Mouse (Mus musculus) embryonic facial prominence, embryonic 10.5 days (tissue): Measurements from ENCODE around the gene Hist3h2ba. TPM values are rescaled to one million over a fixed set of nuclear protein-coding genes. Genes with fewer than 3 reads are reported as not detected.
A peak's percentile ranks its signal among the peaks of the same experiment; 100 is the strongest.

Experiments
- DNase-seq: peaks from one replicate; pipeline ENCODE4 v3.0.0-alpha.2; 2017; ENCODE audit warnings: low spot score
- H3K27ac ChIP-seq: fragments of 300-500 bp; sonication (generic); replicated peaks from 2 replicates; pipeline ENCODE4 v1.5.1; 2016; ENCODE audit warnings: mild to moderate bottlenecking
- H3K27me3 ChIP-seq: fragments of 300-500 bp; sonication (generic); replicated peaks from 2 replicates; pipeline ENCODE4 v1.6.1; 2016; ENCODE audit warnings: low read depth, mild to moderate bottlenecking; ENCODE audit not compliant: poor library complexity, severe bottlenecking
- H3K36me3 ChIP-seq: fragments of 300-500 bp; sonication (generic); replicated peaks from 2 replicates; pipeline ENCODE4 v1.6.1; 2016; ENCODE audit warnings: mild to moderate bottlenecking, moderate library complexity
- H3K4me1 ChIP-seq: fragments of 300-500 bp; sonication (generic); 2 replicates; pipeline ENCODE4 v1.6.1; 2016
- H3K4me3 ChIP-seq: fragments of 300-500 bp; sonication (generic); 2 replicates; pipeline ENCODE4 v1.5.1; 2016; ENCODE audit warnings: mild to moderate bottlenecking, moderate library complexity
- H3K9me3 ChIP-seq: fragments of 300-500 bp; sonication (generic); 2 replicates; pipeline ENCODE4 v1.6.1; 2016; ENCODE audit warnings: mild to moderate bottlenecking
- WGBS: fragments of 180-500 bp; shearing (Covaris S2); methylation state at CpG from one replicate; pipeline ENCODE4 v1.1.7; 2016; 5-methylcytosine and 5-hydroxymethylcytosine counted together
- polyA plus RNA-seq: library from polyadenylated mRNA; unstranded; fragments of >200 nt; fragmentation: Nextera tagmentation; extraction: Ambion mirVana; gene quantifications from 2 replicates; pipeline ENCODE4 v1.2.1, GENCODE M21; 2016

Hist3h2ba gene
- polyA plus RNA-seq, 1 experiment from 2014 or later = 25.0 TPM

- Histone ChIP-seq H3K27ac (no peak overlapping the region), H3K4me3 (no peak overlapping the region), H3K4me1 (peaks cover 22% of the 10 kb centered on the region), H3K27me3 (no peaks in the 10 kb centered on the region), H3K36me3 (peaks cover 87% of the 10 kb centered on the region), H3K9me3 (no peaks in the 10 kb centered on the region)
- no peak for DNase-seq
- 92% methylated on average over 7 of the region's 7 CpGs for WGBS
These were observed 35.9 kb downstream of the Hist3h2ba start for GRCm38 (mm10) chr11:58984657-58985056.

- 93% methylated on average over 3 of the region's 3 CpGs for WGBS
- Histone ChIP-seq H3K4me1 (peaks cover 14% of the 10 kb centered on the region), H3K4me3 (no peak overlapping the region), H3K27me3 (no peaks in the 10 kb centered on the region), H3K27ac (no peak overlapping the region), H3K36me3 (peaks cover 94% of the 10 kb centered on the region), H3K9me3 (no peaks in the 10 kb centered on the region)
- no peak for DNase-seq
These were observed 36.7 kb downstream of the Hist3h2ba start for GRCm38 (mm10) chr11:58985299-58985917.

GRCm38 (mm10) chr11:58989166-58989565, 40.4 kb downstream of the Hist3h2ba start:
- Histone ChIP-seq H3K27me3 (peaks cover 17% of the 10 kb centered on the region), H3K36me3 (peaks cover 68% of the 10 kb centered on the region), H3K4me1 (peaks cover 1% of the 10 kb centered on the region), H3K27ac (no peak overlapping the region), H3K4me3 (no peak overlapping the region), H3K9me3 (no peaks in the 10 kb centered on the region)
- 96% methylated on average over 4 of the region's 4 CpGs for WGBS
- no peak for DNase-seq

GRCm38 (mm10) chr11:58990141-58990540, 41.4 kb downstream of the Hist3h2ba start:
- no peak for DNase-seq
- 90% methylated on average over 17 of the region's 17 CpGs for WGBS
- H3K4me1 ChIP-seq = peaks cover 11% of the 10 kb centered on the region

GRCm38 (mm10) chr11:58990794-58991193, 42.1 kb downstream of the Hist3h2ba start:
- Histone ChIP-seq H3K9me3 (no peaks in the 10 kb centered on the region), H3K36me3 (peaks cover 51% of the 10 kb centered on the region), H3K27me3 (peaks cover 34% of the 10 kb centered on the region), H3K27ac (no peak overlapping the region), H3K4me1 (peaks cover 11% of the 10 kb centered on the region), H3K4me3 (no peak overlapping the region)
- DNase-seq = no peak
- 85% methylated on average over 9 of the region's 9 CpGs for WGBS

More at GRCm38 (mm10) chr11:58990141-58990540, 41.4 kb downstream of the Hist3h2ba start:
- H3K36me3 ChIP-seq = peaks cover 58% of the 10 kb centered on the region
- peaks cover 27% of the 10 kb centered on the region for H3K27me3 ChIP-seq
- H3K9me3 ChIP-seq = no peaks in the 10 kb centered on the region
- no peak overlapping the region for H3K27ac ChIP-seq
- H3K4me3 ChIP-seq = no peak overlapping the region

- H3K27me3 ChIP-seq = peaks cover 45% of the 10 kb centered on the region
- 84% methylated on average over 3 of the region's 3 CpGs for WGBS
These were observed 43.2 kb downstream of the Hist3h2ba start for GRCm38 (mm10) chr11:58991911-58992310.

GRCm38 (mm10) chr11:58993091-58993670, 44.5 kb downstream of the Hist3h2ba start:
- Histone ChIP-seq H3K9me3 (no peaks in the 10 kb centered on the region), H3K4me3 (no peak overlapping the region), H3K4me1 (peaks cover 11% of the 10 kb centered on the region), H3K27ac (no peak overlapping the region), H3K27me3 (peaks cover 52% of the 10 kb centered on the region), H3K36me3 (peaks cover 27% of the 10 kb centered on the region)
- no peak for DNase-seq
- WGBS = 82% methylated on average over 6 of the region's 6 CpGs

More at GRCm38 (mm10) chr11:58991911-58992310, 43.2 kb downstream of the Hist3h2ba start:
- no peak for DNase-seq
- peaks cover 40% of the 10 kb centered on the region for H3K36me3 ChIP-seq
- H3K27ac ChIP-seq = no peak overlapping the region
- no peaks in the 10 kb centered on the region for H3K9me3 ChIP-seq
- peaks cover 11% of the 10 kb centered on the region for H3K4me1 ChIP-seq
- no peak overlapping the region for H3K4me3 ChIP-seq

GRCm38 (mm10) chr11:58994337-58994826, 45.7 kb downstream of the Hist3h2ba start:
- Histone ChIP-seq H3K4me3 (peak overlapping the region; percentile 54), H3K27ac (no peak overlapping the region), H3K9me3 (no peaks in the 10 kb centered on the region), H3K27me3 (peaks cover 55% of the 10 kb centered on the region), H3K4me1 (peaks cover 16% of the 10 kb centered on the region), H3K36me3 (peaks cover 15% of the 10 kb centered on the region)
- peak; percentile 84 for DNase-seq
- WGBS = under 1% methylated on average over 35 of the region's 35 CpGs

- Histone ChIP-seq H3K9me3 (no peaks in the 10 kb centered on the region), H3K4me1 (peaks cover 16% of the 10 kb centered on the region), H3K36me3 (peaks cover 7% of the 10 kb centered on the region), H3K27ac (no peak overlapping the region), H3K4me3 (peak overlapping the region; percentile 54), H3K27me3 (peaks cover 55% of the 10 kb centered on the region)
- 84% methylated on average over 9 of the region's 9 CpGs for WGBS
- DNase-seq = no peak
These were observed 46.5 kb downstream of the Hist3h2ba start for GRCm38 (mm10) chr11:58995061-58995806.

- Histone ChIP-seq H3K27me3 (peaks cover 55% of the 10 kb centered on the region), H3K4me3 (no peak overlapping the region), H3K27ac (no peak overlapping the region), H3K36me3 (peaks cover under 1% of the 10 kb centered on the region; the same call in 1 of the 2 replicates), H3K4me1 (peaks cover 16% of the 10 kb centered on the region), H3K9me3 (no peaks in the 10 kb centered on the region)
- 53% methylated on average over 12 of the region's 12 CpGs for WGBS
- DNase-seq = no peak
These were observed 47.2 kb downstream of the Hist3h2ba start for GRCm38 (mm10) chr11:58995807-58996370.

- H3K27ac ChIP-seq = no peak overlapping the region
- no peak overlapping the region for H3K4me3 ChIP-seq
- H3K27me3 ChIP-seq = peaks cover 52% of the 10 kb centered on the region
- no peaks in the 10 kb centered on the region for H3K36me3 ChIP-seq
- H3K9me3 ChIP-seq = no peaks in the 10 kb centered on the region
- WGBS = 84% methylated on average over 5 of the region's 5 CpGs
- peaks cover 16% of the 10 kb centered on the region for H3K4me1 ChIP-seq
- no peak for DNase-seq
These were observed 48.8 kb downstream of the Hist3h2ba start for GRCm38 (mm10) chr11:58997541-58997940.
